Mouse (Mus musculus): Measurements from ENCODE around the gene Dkkl1.
A peak's percentile ranks its signal among the peaks of the same experiment; 100 is the strongest.

DNA sequence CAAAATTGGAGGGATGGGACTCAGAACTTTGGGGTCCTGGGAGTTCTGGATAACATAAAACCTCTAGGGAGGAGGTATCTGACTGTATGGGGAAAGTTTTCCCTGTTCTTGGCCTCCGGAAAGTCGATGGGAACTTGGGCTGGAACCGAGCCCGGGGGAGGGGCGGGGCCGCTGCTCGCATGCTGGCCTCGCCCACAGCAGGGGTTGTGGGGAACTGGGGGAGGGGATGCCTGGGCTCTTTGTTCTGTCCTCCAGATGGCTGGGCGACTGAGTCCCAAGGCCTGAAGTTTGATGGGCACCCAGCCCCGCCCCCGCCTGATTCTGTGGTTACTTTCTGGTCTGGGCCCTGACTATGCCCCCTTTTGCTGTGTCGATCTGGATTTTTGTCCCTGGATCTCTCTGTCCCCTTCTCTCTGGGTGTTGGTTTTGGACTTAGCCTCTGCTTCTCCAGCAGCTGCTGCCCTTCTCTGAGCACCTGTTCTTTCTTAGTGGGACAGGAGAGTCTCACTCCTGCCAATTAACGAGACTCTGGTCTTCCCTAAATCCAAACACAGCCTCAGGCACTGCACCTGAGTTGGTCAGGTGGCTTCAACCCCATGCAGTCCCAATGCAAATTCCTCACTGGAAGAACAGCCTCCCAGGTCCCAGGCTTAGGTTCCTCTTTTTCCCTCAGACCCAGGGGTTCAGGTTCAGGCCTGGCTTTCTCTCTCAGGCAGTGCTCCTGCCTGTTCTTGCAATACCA is 4.7 kb upstream of the Dkkl1 start:
- TF ChIP-seq POLR2A (IDR thresholded peaks at IDR 0.05; ENCODE audit: insufficient read length, low read depth) (no peak), MAX (IDR thresholded peaks at IDR 0.05; ENCODE audit: low read depth) (no peak), TCF12 (IDR thresholded peaks at IDR 0.05; ENCODE audit: insufficient read depth, poor library complexity, severe bottlenecking) (no peak), MYOD1 (IDR thresholded peaks at IDR 0.05; ENCODE audit: control insufficient read depth in 1 of 3, insufficient read length in 2 of 3, low read depth in 2 of 3) (peak in 2 of 3 experiments; percentile 49 to 63), POLR2AphosphoS2 (IDR thresholded peaks at IDR 0.05; ENCODE audit: insufficient read length, low read depth) (no peak), CEBPB (IDR thresholded peaks at IDR 0.05; ENCODE audit: insufficient read depth, poor library complexity, severe bottlenecking) (no peak), USF1 (IDR thresholded peaks at IDR 0.05; ENCODE audit: low read depth) (no peak)
